Mouse (Mus musculus) MEL (cell line): ENCODE results near the gene D1Ertd622e.

Experiments
- BHLHE40 ChIP-seq: IDR thresholded peaks from 2 replicates; pipeline ENCODE4 v1.6.1; 2012; ENCODE audit warnings: low read depth, mild to moderate bottlenecking, inconsistent platforms, low read length, improper control_type of control experiment, borderline replicate concordance
- CHD2 ChIP-seq: IDR thresholded peaks from 2 replicates; pipeline ENCODE4 v1.6.1; 2011; ENCODE audit warnings: low read length, improper control_type of control experiment
- CTCF ChIP-seq, 3 experiments: IDR thresholded peaks in 2 of 3; conservative IDR thresholded peaks in 1 of 3; 2 replicates each; pipeline ENCODE4 v1.5.1; 2011 to 2012; ENCODE audit warnings: low read length in 3 of 3, low read depth in 2 of 3, mild to moderate bottlenecking in 2 of 3, improper control_type of control experiment in 1 of 3, inconsistent platforms in 1 of 3, mixed read lengths in 1 of 3, moderate library complexity in 1 of 3; ENCODE audit not compliant: control insufficient read depth in 1 of 3, insufficient read depth in 1 of 3, poor library complexity in 1 of 3, severe bottlenecking in 1 of 3
- EP300 ChIP-seq, 2 experiments: IDR thresholded peaks; 2 replicates each; pipeline ENCODE4 v1.6.1; 2011; ENCODE audit warnings: improper control_type of control experiment in 2 of 2, low read length in 2 of 2, low read depth in 1 of 2, mild to moderate bottlenecking in 1 of 2
- MAFK ChIP-seq: IDR thresholded peaks from 2 replicates; pipeline ENCODE4 v1.6.1; 2011; ENCODE audit warnings: low read depth, mild to moderate bottlenecking, low read length, improper control_type of control experiment, borderline replicate concordance
- NELFE ChIP-seq: IDR thresholded peaks from 2 replicates; pipeline ENCODE4 v1.6.1; 2011; ENCODE audit warnings: low read depth, low read length, improper control_type of control experiment
- POLR2A ChIP-seq, 2 experiments: IDR thresholded peaks; 2 replicates each; pipeline ENCODE4 v1.6.1; 2011 to 2012; ENCODE audit warnings: low read length in 2 of 2, mild to moderate bottlenecking in 2 of 2, control low read depth in 1 of 2, improper control_type of control experiment in 1 of 2, low read depth in 1 of 2, moderate library complexity in 1 of 2; ENCODE audit not compliant: control insufficient read depth in 1 of 2, insufficient read depth in 1 of 2, poor library complexity in 1 of 2
- RCOR1 ChIP-seq: IDR thresholded peaks from 2 replicates; pipeline ENCODE4 v1.6.1; 2012; ENCODE audit warnings: low read depth, mild to moderate bottlenecking, inconsistent platforms, low read length, improper control_type of control experiment
- SIN3A ChIP-seq: IDR thresholded peaks from 2 replicates; pipeline ENCODE4 v1.6.1; 2012; ENCODE audit warnings: low read length, improper control_type of control experiment, inconsistent platforms
- SMC3 ChIP-seq: IDR thresholded peaks from 2 replicates; pipeline ENCODE4 v1.6.1; 2011; ENCODE audit warnings: low read depth, low read length, improper control_type of control experiment
- TAL1 ChIP-seq: IDR thresholded peaks from 2 replicates; pipeline ENCODE4 v1.6.1; 2012; ENCODE audit warnings: mild to moderate bottlenecking, inconsistent platforms, low read length, moderate library complexity, mixed read lengths
- TCF12 ChIP-seq: IDR thresholded peaks from 2 replicates; pipeline ENCODE4 v1.6.1; 2014; ENCODE audit warnings: low read depth, mild to moderate bottlenecking, inconsistent platforms, low read length, improper control_type of control experiment, moderate library complexity
- ZMIZ1 ChIP-seq: IDR thresholded peaks from 2 replicates; pipeline ENCODE4 v1.6.1; 2012; ENCODE audit warnings: low read depth, mild to moderate bottlenecking, inconsistent platforms, low read length, improper control_type of control experiment, moderate library complexity

GRCm38 (mm10) chr1:97667288-97667687 lies 5.4 kb upstream of the D1Ertd622e start:
- TF ChIP-seq CTCF (IDR thresholded peaks at IDR 0.05 in 2 of 3, conservative IDR thresholded peaks at IDR 0.05 in 1 of 3; ENCODE audit: control insufficient read depth in 1 of 3, insufficient read depth in 1 of 3, low read depth in 2 of 3, low read length in 3 of 3, poor library complexity in 1 of 3, severe bottlenecking in 1 of 3) (no peak), ZMIZ1 (no peak), POLR2A (IDR thresholded peaks at IDR 0.05; ENCODE audit: control insufficient read depth in 1 of 2, insufficient read depth in 1 of 2, low read depth in 1 of 2, low read length in 2 of 2, poor library complexity in 1 of 2) (no peak), EP300 (IDR thresholded peaks at IDR 0.05; ENCODE audit: low read depth in 1 of 2, low read length in 2 of 2) (no peak), RCOR1 (no peak), SMC3 (no peak), BHLHE40 (no peak), NELFE (no peak), SIN3A (no peak), CHD2 (no peak), MAFK (no peak), TCF12 (no peak), TAL1 (no peak)
